Mouse (Mus musculus): ENCODE results near the gene Olfr648.

Olfr648 gene

GRCm38 (mm10) chr7:104183292-104183691 lies at the start of gene Olfr648:
Gene Olfr648 (minus strand): TSS chr7:104183392.
- in situ Hi-C loops (cut with MboI, MseI) = loop anchor here (10.0 to 25.0 kb wide), 2 partner anchors 228 to 1304 kb away; partner anchors contain the start of gene Cavin3

GRCm38 (mm10) chr7:104231203-104231602 lies 48.0 kb upstream of the Olfr648 start:
- in situ Hi-C loops (cut with MboI, MseI) = loop anchor here (10.0 kb wide), 1 partner anchor 74 kb away; no protein-coding TSS in a partner anchor

- in situ Hi-C loops (cut with MboI, MseI) = loop anchor here (25.0 kb wide), 1 partner anchor 368 kb away; the partner anchor contains the start of genes Olfr653 and Olfr654
Measured at GRCm38 (mm10) chr7:104218701-104219569, 35.7 kb upstream of the Olfr648 start, which contains the start of gene Trim6. Gene Trim6 (plus strand): TSS chr7:104218793.

- in situ Hi-C loops (cut with MboI, MseI) = loop anchor here (25.0 kb wide), 1 partner anchor 369 kb away; the partner anchor contains the start of genes Olfr653 and Olfr654
Measured at GRCm38 (mm10) chr7:104217881-104218280, 34.7 kb upstream of the Olfr648 start.

GRCm38 (mm10) chr7:104216011-104216535 lies 32.9 kb upstream of the Olfr648 start:
- in situ Hi-C loops (cut with MboI, MseI) = loop anchor here (25.0 kb wide), 1 partner anchor 371 kb away; the partner anchor contains the start of genes Olfr653 and Olfr654

- in situ Hi-C loops (cut with MboI, MseI) = loop anchor here (25.0 kb wide), 1 partner anchor 381 kb away; the partner anchor contains the start of genes Olfr653 and Olfr654
Measured at GRCm38 (mm10) chr7:104206197-104206596, 23.0 kb upstream of the Olfr648 start.

GRCm38 (mm10) chr7:104199822-104200221 lies 16.6 kb upstream of the Olfr648 start:
- in situ Hi-C loops (cut with MboI, MseI) = loop anchor here (25.0 kb wide), 2 partner anchors 387 to 1287 kb away; partner anchors contain the start of genes Cavin3, Olfr653 and Olfr654

GRCm38 (mm10) chr7:104195885-104196284 lies 12.7 kb upstream of the Olfr648 start, which contains the start of gene Olfr649:
Gene Olfr649 (minus strand): TSS chr7:104195985.
- in situ Hi-C loops (cut with MboI, MseI) = loop anchor here (25.0 kb wide), 1 partner anchor 1291 kb away; the partner anchor contains the start of gene Cavin3

GRCm38 (mm10) chr7:104191275-104191674 lies 8.1 kb upstream of the Olfr648 start:
- in situ Hi-C loops (cut with MboI, MseI) = loop anchor here (25.0 kb wide), 1 partner anchor 1296 kb away; the partner anchor contains the start of gene Cavin3

GRCm38 (mm10) chr7:104179074-104179473 lies 4.1 kb downstream of the Olfr648 start:
- in situ Hi-C loops (cut with MboI, MseI) = loop anchor here (25.0 kb wide), 1 partner anchor 1308 kb away; the partner anchor contains the start of gene Cavin3

GRCm38 (mm10) chr7:104178422-104179054 lies 4.7 kb downstream of the Olfr648 start:
- in situ Hi-C loops (cut with MboI, MseI) = loop anchor here (25.0 kb wide), 1 partner anchor 1309 kb away; the partner anchor contains the start of gene Cavin3

- in situ Hi-C loops (cut with MboI, MseI) = loop anchor here (25.0 kb wide), 1 partner anchor 1312 kb away; the partner anchor contains the start of gene Cavin3
Measured at GRCm38 (mm10) chr7:104175085-104175484, 8.1 kb downstream of the Olfr648 start.

- in situ Hi-C loops (cut with MboI, MseI) = no loop called here
Measured at GRCm38 (mm10) chr7:104169634-104170204, 13.5 kb downstream of the Olfr648 start.

- in situ Hi-C loops (cut with MboI, MseI) = no loop called here
Measured at GRCm38 (mm10) chr7:104167105-104167504, 16.1 kb downstream of the Olfr648 start.

- in situ Hi-C loops (cut with MboI, MseI) = no loop called here
Measured at GRCm38 (mm10) chr7:104150456-104150855, 32.7 kb downstream of the Olfr648 start, which contains the start of gene Ubqlnl. Gene Ubqlnl (minus strand): TSS chr7:104150556.

- in situ Hi-C loops (cut with MboI, MseI) = no loop called here
Measured at GRCm38 (mm10) chr7:104143179-104143578, 40.0 kb downstream of the Olfr648 start, which contains the start of gene Ubqln3. Gene Ubqln3 (minus strand): TSS chr7:104143279.

- in situ Hi-C loops (cut with MboI, MseI) = no loop called here
Measured at GRCm38 (mm10) chr7:104137305-104137704, 45.9 kb downstream of the Olfr648 start, which contains the start of gene Olfr643. Gene Olfr643 (minus strand): TSS chr7:104137405.

- in situ Hi-C loops (cut with MboI, MseI) = no loop called here
Measured at GRCm38 (mm10) chr7:104129726-104130125, 53.5 kb downstream of the Olfr648 start, which contains the start of gene Ubqln5. Gene Ubqln5 (minus strand): TSS chr7:104129826.
